Mouse (Mus musculus): ENCODE measurements around the gene Gm47289.

Gene Gm47289

DNA sequence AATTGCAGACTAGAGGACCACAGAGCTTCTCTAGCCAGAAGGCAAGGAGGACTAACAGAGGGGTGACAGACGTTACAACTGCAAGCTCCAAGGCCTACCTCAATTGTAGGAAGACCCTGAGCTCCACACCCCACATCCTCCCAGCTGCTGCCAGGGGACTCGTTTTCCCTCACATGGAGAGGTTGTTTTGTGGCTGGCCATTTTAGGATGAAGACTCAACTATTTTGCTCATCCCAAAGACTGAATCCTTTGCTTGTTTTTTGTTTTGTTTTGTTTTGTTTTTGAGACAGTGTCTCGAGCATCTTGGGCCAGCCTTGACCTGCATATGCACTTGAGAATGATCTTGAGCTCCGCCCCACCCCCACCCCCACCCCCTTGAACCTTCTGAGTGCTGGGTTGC, at the start of gene Gm47289:
Gene Gm47289 (plus strand): TSS at position 301 of the 400 bp plus-strand sequence.
- DNase-seq (ENCODE audit: low spot score), result no peak

DNA sequence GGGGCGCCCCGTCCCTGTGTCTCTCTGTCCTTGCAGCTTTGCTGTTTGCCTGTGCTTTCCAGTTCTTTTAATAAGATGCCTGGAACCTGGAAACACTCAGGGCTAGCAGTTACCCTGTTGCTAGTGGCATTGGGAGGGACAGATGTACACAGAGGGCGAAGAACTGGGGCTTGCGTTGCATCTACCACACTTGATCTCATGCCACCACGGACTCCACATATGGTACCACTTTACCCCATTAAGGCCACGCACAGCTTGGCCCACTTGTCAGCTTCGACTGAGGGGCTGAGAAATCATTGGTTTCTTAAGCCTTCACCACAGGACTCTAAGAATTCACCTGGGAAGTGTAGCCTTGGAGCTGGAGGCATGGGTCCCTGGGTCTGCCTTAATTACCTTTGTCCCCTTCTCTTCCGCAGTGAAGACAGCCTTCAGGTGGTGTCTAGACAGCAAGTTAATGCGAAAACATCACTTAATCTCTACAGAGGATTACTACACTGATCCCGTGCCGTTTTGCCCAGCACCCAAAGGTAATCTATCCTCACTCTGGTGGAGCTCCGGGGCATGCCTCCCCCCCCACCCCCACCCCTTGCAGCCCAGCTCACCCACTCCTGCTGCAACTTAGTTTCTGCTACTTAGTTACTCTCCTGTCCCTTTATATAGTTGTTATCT, 49.1 kb upstream of the Gm47289 start:
- DNase-seq (ENCODE audit: low spot score), result no peak

DNA sequence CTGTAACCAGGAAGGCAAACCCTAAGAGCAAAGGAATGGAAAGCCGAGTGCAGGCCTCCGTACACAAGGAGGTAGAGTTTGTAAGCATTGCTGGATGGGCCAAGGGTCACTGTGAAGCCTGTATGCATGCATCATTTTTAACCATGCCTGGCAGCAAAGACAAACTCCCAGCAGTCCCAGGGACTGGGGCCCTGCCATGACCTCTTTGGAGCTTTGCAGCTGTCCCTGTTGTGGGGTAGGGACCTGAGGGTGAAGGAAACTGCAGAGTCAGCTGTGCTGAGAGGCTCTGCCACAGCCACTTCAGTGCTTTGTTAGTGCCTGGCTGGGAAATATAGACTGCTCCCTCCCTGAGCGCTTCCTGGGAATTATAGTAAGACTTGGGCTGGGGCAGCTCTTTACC, 48.3 kb upstream of the Gm47289 start:
- peak; percentile 21 for DNase-seq (ENCODE audit: low spot score)

- no peak for DNase-seq (ENCODE audit: low spot score)
These were observed 44.0 kb upstream of the Gm47289 start for GRCm38 (mm10) chr9:119114911-119115310.

GRCm38 (mm10) chr9:119119409-119120167, 39.4 kb upstream of the Gm47289 start:
- no peak for DNase-seq (ENCODE audit: low spot score)

DNA sequence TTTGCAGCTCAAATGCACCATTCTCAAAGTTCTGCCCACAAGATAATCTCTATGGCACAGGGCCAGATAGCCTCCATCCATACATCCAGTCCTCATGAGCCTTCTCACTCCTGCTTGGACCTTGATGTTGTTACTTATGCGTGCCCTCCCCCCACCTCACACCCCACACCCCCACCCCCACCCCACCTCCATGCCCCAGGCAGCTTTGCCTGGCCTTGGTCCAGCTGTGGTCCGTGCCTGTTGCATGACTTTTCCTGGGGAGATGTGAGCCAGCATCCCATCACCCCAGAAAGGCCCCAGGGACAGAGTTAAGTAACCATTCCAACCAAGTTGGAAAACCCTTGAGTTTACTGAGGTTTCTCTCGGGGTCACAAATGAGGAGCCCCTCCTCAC, 38.8 kb upstream of the Gm47289 start:
- DNase-seq (ENCODE audit: low spot score), result no peak

DNA sequence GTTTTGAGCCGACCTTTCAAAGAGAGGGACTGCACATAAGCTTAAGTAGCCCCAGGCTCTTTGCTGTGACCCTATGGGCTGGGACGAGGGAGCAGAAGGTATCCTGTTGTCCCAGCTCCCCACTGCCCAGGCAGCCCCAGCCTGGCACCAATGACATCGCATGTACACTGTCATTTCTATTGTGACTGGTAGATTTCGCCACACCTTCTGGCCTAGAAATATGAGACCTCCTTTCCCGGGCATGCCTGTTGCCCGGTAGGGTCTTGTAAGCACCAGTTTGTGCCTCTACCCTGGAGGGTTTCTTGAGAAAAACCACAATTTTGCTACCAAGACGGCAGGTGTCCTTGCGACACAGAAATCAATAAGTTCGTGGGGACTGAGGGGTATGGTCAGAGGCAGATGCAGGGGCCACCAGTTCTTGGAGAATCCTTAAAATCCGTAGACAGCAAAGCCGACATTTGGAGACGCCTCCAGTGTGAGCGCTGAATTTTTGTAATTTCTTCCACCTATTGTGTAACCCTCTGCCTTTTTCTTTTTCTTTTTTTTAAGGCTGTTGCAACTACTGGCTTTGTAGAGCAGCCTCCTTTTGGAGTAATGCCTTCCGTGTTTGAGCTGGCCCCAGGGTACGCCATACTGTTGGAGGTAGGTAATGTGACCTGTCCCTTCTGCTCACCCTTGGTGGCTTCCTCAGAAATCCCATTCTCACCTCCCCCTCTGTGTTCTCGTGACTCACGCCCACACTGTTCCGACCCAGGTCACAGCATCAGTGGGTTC, 36.2 kb upstream of the Gm47289 start:
- no peak for DNase-seq (ENCODE audit: low spot score)

GRCm38 (mm10) chr9:119128436-119129181, 30.4 kb upstream of the Gm47289 start:
- DNase-seq (ENCODE audit: low spot score), result no peak

GRCm38 (mm10) chr9:119130692-119131091, 28.3 kb upstream of the Gm47289 start:
- no peak for DNase-seq (ENCODE audit: low spot score)

- DNase-seq (ENCODE audit: low spot score), result no peak
These were observed 20.1 kb upstream of the Gm47289 start for GRCm38 (mm10) chr9:119138836-119139235.

GRCm38 (mm10) chr9:119142066-119142465, 16.9 kb upstream of the Gm47289 start:
- no peak for DNase-seq (ENCODE audit: low spot score)

- DNase-seq (ENCODE audit: low spot score), result no peak
These were observed 15.6 kb upstream of the Gm47289 start for GRCm38 (mm10) chr9:119143372-119143771.

GRCm38 (mm10) chr9:119144696-119145095, 14.3 kb upstream of the Gm47289 start:
- no peak for DNase-seq (ENCODE audit: low spot score)

DNA sequence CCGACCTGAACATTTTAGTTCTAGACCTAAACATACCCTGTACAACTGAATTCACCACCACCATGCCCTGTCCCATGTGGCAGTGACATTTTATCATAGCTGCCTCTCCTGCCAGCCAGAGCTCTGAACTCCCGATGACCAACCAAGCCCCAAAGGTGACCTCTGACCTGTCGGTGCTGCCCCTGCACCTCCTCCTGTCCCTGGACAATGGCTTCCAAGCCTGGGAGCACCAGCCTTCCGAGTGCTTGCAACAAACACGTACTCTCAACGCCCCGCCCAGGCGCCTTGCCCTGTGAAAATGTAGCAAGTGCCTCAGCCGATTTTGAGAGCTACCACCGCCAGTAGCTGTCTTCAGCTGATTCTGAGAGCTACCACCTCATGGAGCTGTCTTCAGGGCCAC, 13.8 kb upstream of the Gm47289 start:
- no peak for DNase-seq (ENCODE audit: low spot score)

- no peak for DNase-seq (ENCODE audit: low spot score)
These were observed 13.3 kb upstream of the Gm47289 start for GRCm38 (mm10) chr9:119145638-119146037.

- no peak for DNase-seq (ENCODE audit: low spot score)
These were observed 12.7 kb upstream of the Gm47289 start for GRCm38 (mm10) chr9:119146098-119146770.

- peak; percentile 70 for DNase-seq (ENCODE audit: low spot score)
These were observed 9.4 kb upstream of the Gm47289 start for GRCm38 (mm10) chr9:119149601-119150000.

GRCm38 (mm10) chr9:119151751-119152150, 7.2 kb upstream of the Gm47289 start:
- no peak for DNase-seq (ENCODE audit: low spot score)

GRCm38 (mm10) chr9:119155416-119155815, 3.5 kb upstream of the Gm47289 start:
- no peak for DNase-seq (ENCODE audit: low spot score)

DNA sequence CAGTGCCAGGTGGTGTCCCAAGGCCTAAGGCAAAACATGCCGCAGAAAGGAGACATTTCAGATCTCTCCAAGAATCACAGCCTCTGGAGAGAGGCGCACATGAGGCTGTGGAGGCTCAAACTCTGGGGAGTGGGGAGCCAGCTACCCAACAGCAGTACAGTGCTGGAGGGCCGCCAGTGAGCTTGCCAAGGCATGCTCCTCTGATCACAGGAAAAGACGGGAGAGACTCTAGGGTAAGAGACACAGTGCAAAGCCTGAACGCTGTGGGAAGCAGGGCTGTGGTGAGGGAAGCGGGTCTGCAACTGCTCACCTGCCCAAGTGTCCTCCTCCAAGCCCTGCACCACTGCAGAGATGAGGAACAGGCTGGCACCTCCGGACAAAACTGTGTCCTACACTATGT, 3.1 kb upstream of the Gm47289 start:
- no peak for DNase-seq (ENCODE audit: low spot score)
